Mouse (Mus musculus): ENCODE results near the gene Spsb4. TPM values are rescaled to one million over a fixed set of nuclear protein-coding genes. Genes with fewer than 3 reads are reported as not detected.

Gene Spsb4
- polyA plus RNA-seq, 1 experiment: 0.78 TPM

GRCm38 (mm10) chr9:96995717-96996116 is 22.9 kb downstream of the Spsb4 start:
- TF ChIP-seq USF1 (IDR thresholded peaks at IDR 0.05; ENCODE audit: low read depth) (no peak), MYOD1 (IDR thresholded peaks at IDR 0.05; ENCODE audit: control insufficient read depth in 1 of 3, insufficient read length in 2 of 3, low read depth in 2 of 3) (no peak), POLR2A (IDR thresholded peaks at IDR 0.05; ENCODE audit: insufficient read length, low read depth) (no peak), SRF (IDR thresholded peaks at IDR 0.05; ENCODE audit: control insufficient read depth, insufficient read length, low read depth) (no peak), TCF3 (IDR thresholded peaks at IDR 0.05; ENCODE audit: insufficient read length, low read depth) (no peak), CEBPB (IDR thresholded peaks at IDR 0.05; ENCODE audit: insufficient read depth, poor library complexity, severe bottlenecking) (no peak)
- H3K4me3 ChIP-seq: no peak overlapping the region
- H3K36me3 ChIP-seq (ENCODE audit: control insufficient read depth, insufficient read depth): no peaks in the 10 kb centered on the region
- no peak overlapping the region for H3K4me2 ChIP-seq (ENCODE audit: low read depth)
- no peaks in the 10 kb centered on the region for H3K79me2 ChIP-seq (ENCODE audit: control insufficient read depth, insufficient read depth)
- H3K27me3 ChIP-seq (ENCODE audit: control insufficient read depth, insufficient read depth, insufficient read length): no peaks in the 10 kb centered on the region
- no peak overlapping the region for H3ac ChIP-seq (ENCODE audit: control insufficient read depth, insufficient read length)

DNA sequence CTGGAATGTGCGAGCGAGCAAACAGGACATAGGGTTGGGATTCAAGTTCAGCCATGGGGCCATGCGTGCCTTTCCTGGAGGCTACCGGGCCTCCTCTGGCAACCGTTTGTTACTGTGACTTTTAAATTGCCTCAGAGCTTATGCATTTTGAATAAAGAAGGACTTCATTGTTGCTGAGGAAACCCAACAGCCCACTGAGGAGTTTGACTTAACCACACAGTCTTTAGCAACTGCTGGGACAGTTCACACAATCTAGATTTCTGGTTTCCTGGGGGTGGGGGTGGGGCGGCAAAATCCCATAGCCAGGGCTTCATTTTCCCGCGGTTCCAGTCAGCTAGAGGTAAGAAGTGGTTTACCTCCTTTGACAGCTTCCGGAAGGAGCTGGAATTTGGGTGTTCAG is 23.9 kb downstream of the Spsb4 start:
- Histone ChIP-seq H3K36me3 (ENCODE audit: control insufficient read depth, insufficient read depth) (no peaks in the 10 kb centered on the region), H3K4me2 (ENCODE audit: low read depth) (no peak overlapping the region), H3K79me2 (ENCODE audit: control insufficient read depth, insufficient read depth) (no peaks in the 10 kb centered on the region), H3K4me3 (no peak overlapping the region), H3K27me3 (ENCODE audit: control insufficient read depth, insufficient read depth, insufficient read length) (no peaks in the 10 kb centered on the region), H3ac (ENCODE audit: control insufficient read depth, insufficient read length) (no peak overlapping the region)
- no peak for TF ChIP-seq POLR2A (IDR thresholded peaks at IDR 0.05; ENCODE audit: insufficient read length, low read depth)
- no peak for TF ChIP-seq USF1 (IDR thresholded peaks at IDR 0.05; ENCODE audit: low read depth)
- no peak for TF ChIP-seq TCF12 (IDR thresholded peaks at IDR 0.05; ENCODE audit: insufficient read depth, poor library complexity, severe bottlenecking)
- TF ChIP-seq SRF (IDR thresholded peaks at IDR 0.05; ENCODE audit: control insufficient read depth, insufficient read length, low read depth): no peak
- TF ChIP-seq TCF3 (IDR thresholded peaks at IDR 0.05; ENCODE audit: insufficient read length, low read depth): no peak
- no peak for TF ChIP-seq MYOG (IDR thresholded peaks at IDR 0.05; ENCODE audit: control insufficient read depth in 1 of 3, insufficient read depth in 1 of 3, insufficient read length in 2 of 3, low read depth in 2 of 3)
- no peak for TF ChIP-seq REST (IDR thresholded peaks at IDR 0.05; ENCODE audit: insufficient read depth, insufficient read length)
- no peak for TF ChIP-seq E2F4 (IDR thresholded peaks at IDR 0.05; ENCODE audit: insufficient read depth)
- TF ChIP-seq MYOD1 (IDR thresholded peaks at IDR 0.05; ENCODE audit: control insufficient read depth in 1 of 3, insufficient read length in 2 of 3, low read depth in 2 of 3): no peak
- TF ChIP-seq MAX (IDR thresholded peaks at IDR 0.05; ENCODE audit: low read depth): no peak
- no peak for TF ChIP-seq CEBPB (IDR thresholded peaks at IDR 0.05; ENCODE audit: insufficient read depth, poor library complexity, severe bottlenecking)
- TF ChIP-seq POLR2AphosphoS2 (IDR thresholded peaks at IDR 0.05; ENCODE audit: insufficient read length, low read depth): no peak

GRCm38 (mm10) chr9:96991118-96991517 is 27.5 kb downstream of the Spsb4 start:
- TF ChIP-seq SRF (IDR thresholded peaks at IDR 0.05; ENCODE audit: control insufficient read depth, insufficient read length, low read depth): no peak
- no peak for TF ChIP-seq E2F4 (IDR thresholded peaks at IDR 0.05; ENCODE audit: insufficient read depth)
- no peak for TF ChIP-seq USF1 (IDR thresholded peaks at IDR 0.05; ENCODE audit: low read depth)
- TF ChIP-seq MAX (IDR thresholded peaks at IDR 0.05; ENCODE audit: low read depth): no peak
- no peak for TF ChIP-seq MYOG (IDR thresholded peaks at IDR 0.05; ENCODE audit: control insufficient read depth in 1 of 3, insufficient read depth in 1 of 3, insufficient read length in 2 of 3, low read depth in 2 of 3)
- TF ChIP-seq MYOD1 (IDR thresholded peaks at IDR 0.05; ENCODE audit: control insufficient read depth in 1 of 3, insufficient read length in 2 of 3, low read depth in 2 of 3): no peak
- no peak for TF ChIP-seq TCF12 (IDR thresholded peaks at IDR 0.05; ENCODE audit: insufficient read depth, poor library complexity, severe bottlenecking)
- no peak for TF ChIP-seq REST (IDR thresholded peaks at IDR 0.05; ENCODE audit: insufficient read depth, insufficient read length)
- no peak for TF ChIP-seq TCF3 (IDR thresholded peaks at IDR 0.05; ENCODE audit: insufficient read length, low read depth)
- TF ChIP-seq CEBPB (IDR thresholded peaks at IDR 0.05; ENCODE audit: insufficient read depth, poor library complexity, severe bottlenecking): no peak
- TF ChIP-seq POLR2A (IDR thresholded peaks at IDR 0.05; ENCODE audit: insufficient read length, low read depth): no peak
- TF ChIP-seq POLR2AphosphoS2 (IDR thresholded peaks at IDR 0.05; ENCODE audit: insufficient read length, low read depth): no peak
- H3K27me3 ChIP-seq (ENCODE audit: control insufficient read depth, insufficient read depth, insufficient read length): no peaks in the 10 kb centered on the region
- no peaks in the 10 kb centered on the region for H3K79me2 ChIP-seq (ENCODE audit: control insufficient read depth, insufficient read depth)
- H3K4me2 ChIP-seq (ENCODE audit: low read depth): no peak overlapping the region
- H3K36me3 ChIP-seq (ENCODE audit: control insufficient read depth, insufficient read depth): no peaks in the 10 kb centered on the region
- no peak overlapping the region for H3ac ChIP-seq (ENCODE audit: control insufficient read depth, insufficient read length)
- H3K4me3 ChIP-seq: no peak overlapping the region

GRCm38 (mm10) chr9:96989389-96989990 is 29.2 kb downstream of the Spsb4 start:
- Histone ChIP-seq H3K4me3 (no peak overlapping the region), H3ac (ENCODE audit: control insufficient read depth, insufficient read length) (no peak overlapping the region), H3K4me2 (ENCODE audit: low read depth) (no peak overlapping the region), H3K27me3 (ENCODE audit: control insufficient read depth, insufficient read depth, insufficient read length) (no peaks in the 10 kb centered on the region), H3K36me3 (ENCODE audit: control insufficient read depth, insufficient read depth) (no peaks in the 10 kb centered on the region), H3K79me2 (ENCODE audit: control insufficient read depth, insufficient read depth) (no peaks in the 10 kb centered on the region)
- TF ChIP-seq TCF12 (IDR thresholded peaks at IDR 0.05; ENCODE audit: insufficient read depth, poor library complexity, severe bottlenecking) (no peak), TCF3 (IDR thresholded peaks at IDR 0.05; ENCODE audit: insufficient read length, low read depth) (no peak), USF1 (IDR thresholded peaks at IDR 0.05; ENCODE audit: low read depth) (no peak), POLR2A (IDR thresholded peaks at IDR 0.05; ENCODE audit: insufficient read length, low read depth) (no peak), POLR2AphosphoS2 (IDR thresholded peaks at IDR 0.05; ENCODE audit: insufficient read length, low read depth) (no peak), E2F4 (IDR thresholded peaks at IDR 0.05; ENCODE audit: insufficient read depth) (no peak), REST (IDR thresholded peaks at IDR 0.05; ENCODE audit: insufficient read depth, insufficient read length) (no peak), CEBPB (IDR thresholded peaks at IDR 0.05; ENCODE audit: insufficient read depth, poor library complexity, severe bottlenecking) (no peak), MYOG (IDR thresholded peaks at IDR 0.05; ENCODE audit: control insufficient read depth in 1 of 3, insufficient read depth in 1 of 3, insufficient read length in 2 of 3, low read depth in 2 of 3) (no peak), MYOD1 (IDR thresholded peaks at IDR 0.05; ENCODE audit: control insufficient read depth in 1 of 3, insufficient read length in 2 of 3, low read depth in 2 of 3) (no peak), MAX (IDR thresholded peaks at IDR 0.05; ENCODE audit: low read depth) (no peak), SRF (IDR thresholded peaks at IDR 0.05; ENCODE audit: control insufficient read depth, insufficient read length, low read depth) (no peak)
